Mouse (Mus musculus) embryonic facial prominence, embryonic 14.5 days (tissue): ENCODE data around the gene Rap1a. TPM values are rescaled to one million over a fixed set of nuclear protein-coding genes. Genes with fewer than 3 reads are reported as not detected.
A peak's percentile ranks its signal among the peaks of the same experiment; 100 is the strongest.
"Not testable (repeated sequence)": the region's sequence is repeated elsewhere in the genome, so short reads cannot be mapped to it uniquely, and the experiment has no call there.

Source experiments
- ATAC-seq: fragments of 200-750 bp; cut with Nextera tagmentation; 2 replicates; pipeline ENCODE4 v1.8.0; 2017; ENCODE audit warnings: low read depth, moderate number of reproducible peaks, moderate TSS enrichment
- DNase-seq: peaks from one replicate; pipeline ENCODE4 v3.0.0-alpha.2; 2015; ENCODE audit warnings: low spot score
- H3K27ac ChIP-seq: fragments of 300-500 bp; sonication (generic); replicated peaks from 2 replicates; pipeline ENCODE4 v1.5.1; 2014; ENCODE audit warnings: low read depth, mild to moderate bottlenecking, low read length, moderate library complexity
- H3K27me3 ChIP-seq: fragments of 300-500 bp; sonication (generic); replicated peaks from 2 replicates; pipeline ENCODE4 v1.6.1; 2014; ENCODE audit warnings: low read length; ENCODE audit not compliant: control insufficient read depth, insufficient read depth
- H3K36me3 ChIP-seq: fragments of 300-500 bp; sonication (generic); 2 replicates; pipeline ENCODE4 v1.6.1; 2014; ENCODE audit warnings: low read length, mixed read lengths; ENCODE audit not compliant: control insufficient read depth, insufficient read depth
- H3K4me1 ChIP-seq: fragments of 300-500 bp; sonication (generic); 2 replicates; pipeline ENCODE4 v1.6.1; 2014; ENCODE audit warnings: antibody characterized with exemption, low read length; ENCODE audit not compliant: control insufficient read depth, insufficient read depth
- H3K4me2 ChIP-seq: fragments of 300-500 bp; sonication (generic); 2 replicates; pipeline ENCODE4 v1.6.1; 2014; ENCODE audit warnings: low read depth, mild to moderate bottlenecking, low read length, moderate library complexity, mixed read lengths
- H3K4me3 ChIP-seq: fragments of 300-500 bp; sonication (generic); 2 replicates; pipeline ENCODE4 v1.5.1; 2014; ENCODE audit warnings: low read depth, mild to moderate bottlenecking, low read length
- H3K9ac ChIP-seq: fragments of 300-500 bp; sonication (generic); 2 replicates; pipeline ENCODE4 v1.6.1; 2014; ENCODE audit warnings: low read depth, mild to moderate bottlenecking, low read length, moderate library complexity, mixed read lengths
- H3K9me3 ChIP-seq: fragments of 300-500 bp; sonication (generic); 2 replicates; pipeline ENCODE4 v1.6.1; 2016; ENCODE audit warnings: low read length; ENCODE audit not compliant: control insufficient read depth
- WGBS: fragments of 180-500 bp; shearing (Covaris S2); extraction: QIAGEN DNeasy Blood & Tissue Kit; methylation state at CpG from one replicate; pipeline ENCODE4 v1.1.7; 2014; 5-methylcytosine and 5-hydroxymethylcytosine counted together
- polyA plus RNA-seq: library from polyadenylated mRNA; unstranded; fragments of >200 nt; fragmentation: Nextera tagmentation; extraction: Ambion mirVana; gene quantifications from 2 replicates; pipeline ENCODE4 v1.2.1, GENCODE M21; 2014

The Rap1a gene
- polyA plus RNA-seq, 1 experiment from 2014 or later, result 92.9 TPM

DNA sequence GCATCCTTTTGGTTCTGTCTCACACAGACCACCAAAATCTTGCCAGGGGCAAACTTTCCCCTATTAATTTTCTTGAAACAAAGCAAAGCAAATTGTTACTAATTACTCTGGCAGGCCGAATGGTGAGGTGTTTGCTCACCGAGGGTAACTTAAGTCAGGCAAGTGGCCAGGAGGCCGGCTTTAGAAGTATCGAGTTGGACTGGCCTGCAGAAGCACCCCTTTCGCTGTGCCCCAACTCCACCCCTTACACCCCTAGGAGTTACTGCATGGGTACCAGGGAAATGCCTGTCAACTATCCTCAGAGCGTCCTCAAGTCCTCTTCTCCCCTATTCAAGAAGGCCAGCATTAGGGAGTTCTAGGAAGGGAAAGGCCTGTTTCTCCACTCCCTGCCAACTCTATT is 97.6 kb downstream of the Rap1a start:
- Histone ChIP-seq H3K36me3 (no peaks in the 10 kb centered on the region), H3K4me3 (no peak overlapping the region), H3K27me3 (peaks cover 18% of the 10 kb centered on the region), H3K9me3 (no peaks in the 10 kb centered on the region), H3K4me1 (peaks cover 5% of the 10 kb centered on the region), H3K9ac (no peak overlapping the region), H3K4me2 (peak overlapping the region; percentile 91; the same call in 1 of the 2 replicates), H3K27ac (no peak overlapping the region)
- ATAC-seq (no peak), DNase-seq (no peak)
- 37% methylated on average over 6 of the region's 6 CpGs for WGBS

DNA sequence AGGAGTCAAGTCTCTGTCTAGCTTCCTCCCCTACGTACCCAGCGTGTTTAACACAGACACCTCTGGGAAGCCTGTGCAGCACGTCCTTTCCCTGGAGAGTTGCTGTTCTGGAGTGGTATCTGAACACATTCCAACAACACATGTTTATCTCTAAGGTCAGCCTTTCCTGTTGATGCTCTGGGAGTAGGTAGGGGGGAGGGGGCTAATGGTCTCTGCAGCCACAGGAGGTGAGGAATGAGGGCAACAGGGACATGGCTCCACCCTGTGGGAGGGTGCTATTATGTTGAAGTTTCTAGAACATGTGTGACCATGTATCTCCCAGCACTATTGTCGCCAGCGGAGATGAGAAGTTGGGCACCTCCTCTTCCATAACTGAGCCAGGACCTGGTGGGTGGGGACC is 99.7 kb downstream of the Rap1a start:
- H3K4me3 ChIP-seq, result no peak overlapping the region
- no peak overlapping the region for H3K9ac ChIP-seq
- DNase-seq (no peak), ATAC-seq (no peak)
- 49% methylated on average over 5 of the region's 5 CpGs for WGBS
- peaks cover 25% of the 10 kb centered on the region for H3K27me3 ChIP-seq
- no peaks in the 10 kb centered on the region for H3K36me3 ChIP-seq
- H3K4me1 ChIP-seq, result peaks cover 5% of the 10 kb centered on the region
- no peaks in the 10 kb centered on the region for H3K9me3 ChIP-seq
- H3K4me2 ChIP-seq, result no peak overlapping the region
- no peak overlapping the region for H3K27ac ChIP-seq

DNA sequence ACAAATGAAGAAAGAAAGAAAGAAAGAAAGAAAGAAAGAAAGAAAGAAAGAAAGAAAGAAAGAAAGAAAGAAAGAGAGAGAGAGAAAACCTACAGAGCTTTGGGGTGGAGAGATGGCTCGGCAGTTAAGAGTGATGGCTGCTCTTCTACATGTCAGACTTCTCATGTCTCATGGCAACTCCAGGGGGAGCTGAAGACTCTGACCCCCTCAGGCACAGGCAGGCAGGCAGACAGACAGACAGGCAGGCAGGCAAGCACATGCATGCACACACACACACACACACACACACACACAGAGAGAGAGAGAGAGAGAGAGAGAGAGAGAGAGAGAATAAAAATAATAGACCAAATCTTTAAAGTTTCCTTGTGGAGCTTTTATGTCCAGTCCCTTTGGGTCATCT is 100.3 kb downstream of the Rap1a start:
- 30% methylated on average over 1 of the region's 1 CpGs for WGBS

DNA sequence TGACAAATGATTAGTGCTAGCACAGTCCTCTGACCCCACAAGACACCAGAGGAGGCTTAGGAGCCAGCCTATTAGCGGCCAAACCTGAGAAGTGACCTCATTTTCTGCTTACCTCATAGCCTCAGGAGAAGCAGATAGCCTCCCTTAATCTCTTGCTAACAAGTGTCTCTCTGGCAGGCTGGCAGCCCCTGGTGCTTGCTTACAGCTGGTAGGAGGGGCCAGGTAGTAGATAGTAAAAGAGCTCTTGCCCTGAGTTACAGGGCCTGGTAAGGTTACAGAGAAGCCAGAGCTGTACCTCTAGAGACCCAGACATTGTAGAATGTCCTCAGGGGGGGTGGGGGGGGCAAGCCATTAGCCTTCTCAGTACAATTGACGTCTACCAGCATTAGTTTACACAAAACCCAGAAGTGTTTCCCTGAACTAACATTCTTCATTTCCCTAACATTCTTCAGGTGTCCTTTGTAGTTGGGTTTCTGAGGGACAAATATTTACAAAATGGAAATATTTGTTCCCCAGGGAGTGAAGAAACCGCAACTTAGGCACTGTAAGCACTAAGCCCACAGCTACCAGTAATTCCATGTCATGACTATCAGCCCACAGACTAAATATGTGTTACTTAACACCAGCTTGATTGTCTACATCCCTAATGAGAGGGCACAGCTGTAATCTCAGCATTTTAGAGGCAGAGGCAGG is 101.7 kb downstream of the Rap1a start:
- H3K4me1 ChIP-seq, result peaks cover 13% of the 10 kb centered on the region
- H3K4me2 ChIP-seq, result no peak overlapping the region
- peaks cover 15% of the 10 kb centered on the region for H3K27me3 ChIP-seq
- ATAC-seq, result peak; percentile 73; the same call in 1 of the 2 replicates
- H3K9me3 ChIP-seq, result no peaks in the 10 kb centered on the region
- no peak overlapping the region for H3K27ac ChIP-seq
- no peak overlapping the region for H3K9ac ChIP-seq
- H3K4me3 ChIP-seq, result no peak overlapping the region
- DNase-seq, result peak; percentile 49
- H3K36me3 ChIP-seq, result no peaks in the 10 kb centered on the region
- 36% methylated on average over 3 of the region's 3 CpGs for WGBS

More for the DNA sequence above, 100.3 kb downstream of the Rap1a start:
- H3K9ac ChIP-seq, H3K4me3 ChIP-seq, H3K4me2 ChIP-seq, H3K36me3 ChIP-seq, ATAC-seq, H3K9me3 ChIP-seq, H3K27ac ChIP-seq, DNase-seq: not testable (repeated sequence)
- peaks cover 22% of the 10 kb centered on the region for H3K27me3 ChIP-seq
- peaks cover 11% of the 10 kb centered on the region for H3K4me1 ChIP-seq

DNA sequence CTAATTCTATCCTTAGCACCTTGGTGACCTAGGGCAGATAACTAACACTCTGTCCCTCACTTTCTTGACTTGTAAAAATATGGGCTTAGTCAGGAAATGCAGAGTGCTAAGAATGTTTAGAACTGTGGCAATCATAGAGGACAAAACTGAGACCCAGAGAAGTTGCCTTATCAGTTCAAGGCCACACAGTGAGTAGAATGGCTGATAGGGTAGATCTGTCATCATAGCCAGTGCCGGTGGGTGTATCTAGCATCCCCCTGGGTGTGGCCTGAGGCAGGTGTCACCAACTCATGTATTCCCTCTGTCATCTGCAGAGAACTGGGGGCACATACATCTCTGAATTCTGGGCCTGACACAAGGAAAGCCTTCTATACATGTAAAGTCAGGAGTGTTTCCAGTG is 102.8 kb downstream of the Rap1a start:
- no peak for ATAC-seq
- H3K9me3 ChIP-seq, result no peaks in the 10 kb centered on the region
- H3K27me3 ChIP-seq, result peaks cover 14% of the 10 kb centered on the region
- DNase-seq, result no peak
- 89% methylated on average over 1 of the region's 1 CpGs for WGBS
- peaks cover 9% of the 10 kb centered on the region; the same call in 1 of the 2 replicates for H3K4me1 ChIP-seq
- H3K4me2 ChIP-seq, result no peak overlapping the region
- no peak overlapping the region for H3K4me3 ChIP-seq
- no peaks in the 10 kb centered on the region for H3K36me3 ChIP-seq
- H3K9ac ChIP-seq, result no peak overlapping the region
- no peak overlapping the region for H3K27ac ChIP-seq

DNA sequence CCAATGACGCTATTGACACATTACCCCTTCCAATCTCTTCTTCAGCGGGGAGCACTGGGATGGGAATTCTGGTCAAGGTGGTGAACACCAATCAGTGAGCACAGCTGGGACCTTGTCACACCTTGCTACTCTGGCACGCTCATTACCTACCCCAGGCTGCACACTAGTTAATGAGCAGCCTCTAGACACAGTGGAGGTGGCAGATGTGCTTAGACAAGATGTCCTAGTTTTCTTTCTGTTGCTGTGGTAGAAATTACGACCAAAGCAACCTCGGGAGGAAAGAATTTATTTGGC is 104.0 kb downstream of the Rap1a start:
- no peak overlapping the region for H3K27ac ChIP-seq
- H3K9me3 ChIP-seq, result no peaks in the 10 kb centered on the region
- ATAC-seq (no peak), DNase-seq (no peak)
- H3K36me3 ChIP-seq, result no peaks in the 10 kb centered on the region
- no peak overlapping the region for H3K9ac ChIP-seq
- H3K4me3 ChIP-seq, result no peak overlapping the region
- peaks cover 9% of the 10 kb centered on the region; the same call in 1 of the 2 replicates for H3K4me1 ChIP-seq
- 79% methylated on average over 5 of the region's 5 CpGs for WGBS
- peaks cover 6% of the 10 kb centered on the region; the same call in 1 of the 2 replicates for H3K27me3 ChIP-seq
- no peak overlapping the region for H3K4me2 ChIP-seq

DNA sequence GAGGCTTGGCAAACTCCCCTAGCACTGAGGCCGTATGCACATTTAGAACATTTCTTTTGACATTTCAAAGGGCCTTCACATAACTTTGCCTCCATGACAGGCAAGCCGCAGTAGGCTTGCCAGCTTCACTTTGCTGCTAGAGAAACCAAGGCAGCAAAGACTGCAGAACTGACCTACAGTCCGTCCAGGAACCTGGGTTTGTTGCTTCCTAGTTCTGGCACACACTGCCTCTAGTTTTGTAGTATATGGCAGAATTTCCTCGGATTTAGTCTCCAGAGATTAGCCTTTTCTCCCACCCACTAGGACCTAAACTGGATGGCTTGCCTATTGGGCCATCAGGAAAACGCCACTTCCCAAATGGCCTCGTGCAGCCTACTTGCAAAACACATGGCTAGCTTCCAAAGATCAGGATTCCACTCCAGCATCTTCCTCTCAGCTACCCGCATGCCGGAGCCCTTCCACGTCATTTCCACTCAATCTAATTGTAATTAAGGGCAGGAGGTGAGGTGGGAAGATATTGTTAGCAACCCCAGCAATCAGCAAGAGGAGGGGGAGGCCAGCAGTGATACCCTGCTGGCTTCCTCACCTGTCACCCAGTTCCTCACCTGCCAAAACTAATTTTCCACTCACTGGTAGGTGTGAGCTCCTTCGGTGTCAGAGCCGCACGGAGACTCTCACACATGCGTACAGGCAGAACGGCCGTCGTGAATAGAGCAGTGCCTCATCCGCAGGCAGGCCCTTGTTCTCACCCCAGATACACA is 104.6 kb downstream of the Rap1a start:
- H3K9ac ChIP-seq, result peak overlapping the region; percentile 25; the same call in 1 of the 2 replicates
- ATAC-seq, result no peak
- WGBS, result 64% methylated on average over 17 of the region's 17 CpGs

DNA sequence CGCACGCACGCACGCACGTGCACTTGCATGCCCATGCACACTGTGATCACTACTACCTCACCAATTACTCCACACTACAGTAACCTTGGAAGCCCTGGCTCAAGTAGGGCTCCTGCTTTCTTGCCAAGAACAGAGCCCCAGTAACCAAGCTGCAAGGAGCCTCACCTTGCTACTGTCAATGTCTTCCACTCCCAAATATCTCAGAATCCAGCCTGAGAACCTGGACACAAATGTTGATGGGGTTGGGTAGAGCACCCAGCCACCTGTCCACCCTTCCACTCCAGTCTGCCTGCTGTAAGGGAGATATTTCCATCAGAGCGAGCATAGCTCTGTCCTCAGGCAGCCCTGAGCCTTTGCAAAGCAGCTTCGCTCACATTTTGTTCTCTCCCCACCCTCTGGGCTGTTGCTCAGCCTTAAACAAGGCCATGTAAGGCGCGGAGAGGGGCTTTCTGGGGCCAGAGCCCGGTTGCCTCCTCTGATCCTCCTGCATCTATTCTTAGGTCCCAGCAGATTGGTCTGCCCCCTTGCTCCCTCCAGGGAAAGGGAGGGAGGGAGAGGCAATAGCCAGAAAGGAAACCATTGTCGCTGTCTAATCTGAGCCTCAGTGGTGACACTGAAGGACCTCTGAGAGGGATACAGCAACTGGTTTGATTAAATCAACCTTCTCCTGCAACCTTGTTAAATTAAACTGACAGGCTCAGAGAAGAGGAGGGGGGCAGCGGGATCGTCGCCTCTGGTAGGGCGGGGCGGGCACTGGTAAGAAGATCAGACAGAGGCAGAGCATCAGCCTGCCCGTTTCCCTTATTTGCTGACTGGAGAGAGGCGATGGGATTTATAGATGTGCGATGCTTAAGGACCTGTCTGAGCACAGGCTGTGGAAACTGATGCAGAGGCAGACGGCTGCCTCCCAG is 105.4 kb downstream of the Rap1a start:
- Histone ChIP-seq H3K9ac (peak overlapping the region; percentile 25; the same call in 1 of the 2 replicates), H3K4me2 (peak overlapping the region; percentile 37), H3K4me1 (peaks cover 9% of the 10 kb centered on the region; the same call in 1 of the 2 replicates), H3K27me3 (peaks cover 6% of the 10 kb centered on the region; the same call in 1 of the 2 replicates), H3K27ac (no peak overlapping the region), H3K9me3 (no peaks in the 10 kb centered on the region), H3K4me3 (0 out of 2 replicates have a peak overlapping the region, but pooled peaks have one; percentile 11), H3K36me3 (no peaks in the 10 kb centered on the region)
- ATAC-seq (peak; percentile 15; the same call in 1 of the 2 replicates), DNase-seq (peak; percentile 29)
- 32% methylated on average over 20 of the region's 20 CpGs for WGBS

More for the DNA sequence above, 104.6 kb downstream of the Rap1a start:
- H3K4me1 ChIP-seq, result peaks cover 9% of the 10 kb centered on the region; the same call in 1 of the 2 replicates
- no peak overlapping the region for H3K27ac ChIP-seq
- no peaks in the 10 kb centered on the region for H3K36me3 ChIP-seq
- peaks cover 6% of the 10 kb centered on the region; the same call in 1 of the 2 replicates for H3K27me3 ChIP-seq
- H3K4me2 ChIP-seq, result peak overlapping the region; percentile 37
- H3K4me3 ChIP-seq, result no peak overlapping the region
- DNase-seq, result no peak
- no peaks in the 10 kb centered on the region for H3K9me3 ChIP-seq
